Mouse (Mus musculus): ENCODE measurements at regions not wholly inside any gene's neighbourhood (a gene's known extent, or its start where the extent isn't known, plus 50 kb on each side); places are given as distances from the start of the nearest gene placed in this dataset.

- TF ChIP-seq CTCF (IDR thresholded peaks at IDR 0.05) (no peak), POLR2A (IDR thresholded peaks at IDR 0.05; ENCODE audit: insufficient read depth, low read depth, low read length) (no peak), EP300 (IDR thresholded peaks at IDR 0.05; ENCODE audit: insufficient read depth, low read depth, low read length) (no peak)
Observed at GRCm38 (mm10) chr1:42098580-42098979, 597.0 kb upstream of the Pou3f3 start.

Data from heart, adult 2 months (tissue).